Mouse (Mus musculus) spleen, postnatal 36 days (tissue): ENCODE data around the gene Rab34.

Source experiments
- DNase-seq, 2 experiments: peaks; one replicate each; pipeline ENCODE4 v3.0.0; 2022; ENCODE audit warnings: low spot score in 2 of 2, mixed read lengths in 1 of 2

Rab34 gene

DNA sequence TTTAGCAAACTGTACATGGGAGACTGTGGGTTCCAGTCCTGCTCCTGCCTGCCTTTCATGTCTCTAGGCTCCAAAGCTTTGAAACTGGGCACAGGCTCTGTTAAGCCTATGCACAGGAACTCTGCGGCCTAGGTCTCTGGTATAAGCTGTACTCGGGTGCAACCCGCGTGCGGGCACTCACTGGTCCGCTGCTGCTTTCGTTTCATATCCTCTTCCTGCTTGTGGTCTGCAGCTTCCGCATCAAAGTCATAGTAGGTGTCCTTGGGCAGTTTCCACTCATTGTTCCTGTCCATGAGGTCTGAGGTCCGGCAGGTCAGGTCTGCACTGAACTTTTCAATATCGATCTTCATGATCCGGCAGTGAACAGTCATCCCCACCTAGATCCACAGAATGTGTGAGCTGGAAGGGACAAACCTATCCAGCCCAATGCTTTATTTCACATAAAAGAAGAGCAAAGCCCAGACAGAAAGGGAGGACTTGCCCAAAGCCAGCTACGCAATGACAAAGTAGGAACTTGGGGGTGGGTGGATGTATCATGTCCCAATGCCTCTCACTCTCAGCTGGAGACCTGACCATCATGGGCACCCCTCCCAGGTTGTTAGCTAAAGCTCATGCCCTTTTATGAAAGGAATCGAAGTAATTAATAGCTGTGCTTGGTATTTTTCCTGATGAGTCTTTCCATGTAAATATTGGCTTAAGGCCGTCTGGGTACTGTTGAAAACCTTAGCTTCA is 25.0 kb downstream of the Rab34 start:
- DNase-seq = peak; percentile 75 to 79

DNA sequence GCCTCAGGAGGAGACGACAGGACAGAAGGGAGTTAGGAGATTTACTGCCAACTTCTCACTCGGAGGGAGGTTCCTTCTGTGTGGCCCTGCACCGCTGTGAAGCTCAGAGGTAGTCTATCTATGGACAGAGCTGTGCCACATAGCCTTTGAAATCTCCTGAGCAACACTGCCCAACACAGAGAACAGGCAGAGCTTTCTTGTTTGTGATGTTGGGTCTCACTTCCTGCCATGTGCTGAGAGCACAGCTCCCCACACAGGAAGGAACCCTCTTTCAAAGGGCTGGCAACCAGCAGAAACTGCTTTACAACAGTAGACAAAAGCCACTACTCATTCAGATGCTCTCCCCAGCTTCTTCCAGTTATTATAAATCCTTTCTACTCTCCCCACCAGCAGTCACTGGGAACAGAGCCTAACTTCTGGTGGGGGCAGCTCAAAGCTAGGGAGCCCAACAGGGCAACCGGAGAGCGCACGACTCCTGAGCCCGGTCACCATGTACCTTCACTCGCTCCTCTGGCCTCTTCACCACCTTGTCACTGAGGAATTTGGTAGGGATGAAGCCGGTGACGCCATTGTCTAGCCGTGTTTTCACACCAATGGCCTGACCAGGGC is 27.6 kb downstream of the Rab34 start:
- DNase-seq = peak; percentile 28 to 38

DNA sequence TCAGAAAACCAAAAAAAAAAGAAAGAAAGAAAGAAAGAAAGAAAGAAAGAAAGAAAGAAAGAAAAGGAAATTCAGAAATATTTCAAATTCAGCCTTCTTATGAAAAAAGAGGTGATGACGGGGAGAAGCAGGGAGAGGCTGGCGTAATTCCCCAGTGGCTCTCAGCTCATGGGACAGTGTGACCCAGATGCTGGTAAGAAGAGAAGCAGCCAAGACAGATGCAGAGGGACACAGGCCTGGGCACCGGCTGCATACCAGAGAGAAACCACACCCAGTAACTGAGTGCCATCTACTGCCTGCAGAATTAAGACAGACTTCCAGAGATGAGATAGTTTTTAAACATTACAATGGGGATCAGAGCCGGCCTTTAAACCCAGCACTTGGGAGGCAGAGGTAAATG is 35.4 kb downstream of the Rab34 start:
- DNase-seq = no peak

DNA sequence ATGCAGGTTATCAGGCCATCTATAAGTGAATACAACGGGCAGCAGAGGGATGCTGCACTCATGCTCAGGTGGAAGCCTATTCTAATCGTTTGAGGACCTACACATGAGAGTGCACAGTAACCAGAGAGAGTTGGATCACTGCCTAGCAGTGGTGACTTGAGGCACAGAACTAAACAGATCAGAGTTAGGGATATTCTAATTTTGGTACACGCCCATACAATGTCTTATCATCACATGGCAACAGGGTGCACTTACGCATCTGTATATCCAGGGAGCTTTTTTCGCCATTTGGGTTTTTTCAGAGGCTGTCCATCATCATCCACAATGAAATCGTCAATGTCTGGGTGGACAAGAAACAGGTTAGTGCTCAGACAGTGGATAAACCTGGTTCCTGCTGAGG is 43.3 kb downstream of the Rab34 start:
- no peak for DNase-seq

DNA sequence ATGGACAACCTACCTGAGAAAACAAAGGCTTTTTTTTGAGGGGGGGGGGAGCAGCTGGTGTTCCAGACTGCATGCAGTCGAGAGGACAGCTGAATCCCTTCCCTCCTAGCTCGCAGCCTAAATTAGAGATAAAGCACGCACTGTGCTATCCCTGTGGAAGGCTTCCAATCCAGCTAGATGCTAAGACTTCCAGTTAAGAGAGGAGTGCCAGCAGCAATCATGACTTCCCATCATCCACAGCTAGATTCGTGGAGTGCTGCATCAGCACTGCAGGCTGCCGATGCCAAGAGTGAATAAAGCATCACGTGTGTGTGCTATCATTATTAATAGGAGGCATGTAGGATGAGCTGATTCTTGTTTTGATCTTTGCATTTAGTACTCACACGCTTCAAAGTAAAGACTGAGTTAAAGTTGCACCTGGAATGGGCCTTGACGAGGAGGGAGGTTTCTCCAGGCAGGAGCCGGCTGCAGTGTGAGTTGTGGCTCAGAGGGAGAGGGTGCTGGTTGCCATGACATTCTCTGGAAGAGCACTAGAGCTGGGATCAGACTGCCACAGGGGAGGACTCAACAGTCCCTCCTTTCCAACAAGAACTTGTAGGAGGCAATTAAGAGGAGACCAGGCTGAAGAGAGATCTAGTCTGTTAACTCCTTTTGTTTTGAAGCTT is 52.1 kb downstream of the Rab34 start:
- no peak for DNase-seq
